Comparison of ENCODE assay signal across 9 mouse cellular contexts in genomic region chr5:76923428-76923827, GRCm38 (mm10). TPM values are rescaled to one million over a fixed set of nuclear protein-coding genes. Genes with fewer than 3 reads are reported as not detected.
DNase-seq lines count a peak whose midpoint lies in the region; ATAC-seq lines count a peak whose summit lies in the region.
"Had no signal": no experiment of that assay in that cellular context is flagged by ENCODE, and none has a peak within 500 bp of the region (broad histone marks: within the 10 kb centered on the region; RNA-seq: fewer than 3 reads in every experiment).

No protein-coding gene starts in this region.

- peak; percentile 69 for ATAC-seq in hindbrain, embryonic 16.5 days
- no peak for ATAC-seq in inflammation-experienced regulatory T-cells, adult 6 months
- no peak for ATAC-seq in hindbrain, embryonic 12.5 days (ENCODE audit: low FRiP score)

- 0 out of 2 replicates have a peak, but pooled peaks cover under 1% of the 10 kb centered on the region for H3K9me3 ChIP-seq in hindbrain, embryonic 16.5 days (ENCODE audit: control insufficient read depth, low read length)
- peaks cover 10% of the 10 kb centered on the region; the same call in 1 of the 2 replicates for H3K9me3 ChIP-seq in hindbrain, embryonic 10.5 days
- H3K9me3 ChIP-seq in hindbrain, embryonic 12.5 days (replicated peaks) = 0 out of 2 replicates have a peak, but pooled peaks cover 4% of the 10 kb centered on the region

- no peak overlapping the region for H3K4me3 ChIP-seq in hindbrain, embryonic 16.5 days (ENCODE audit: low read length)
- no peak overlapping the region for H3K4me3 ChIP-seq in hindbrain, embryonic 10.5 days
- no peak overlapping the region for H3K4me3 ChIP-seq in hindbrain, embryonic 12.5 days
- H3K4me3 ChIP-seq: neural tube, embryonic 13.5 days had no signal

- no peaks in the 10 kb centered on the region; the same call in 1 of the 2 replicates for H3K4me1 ChIP-seq in hindbrain, embryonic 16.5 days (ENCODE audit: control insufficient read depth, insufficient read depth, low read depth, low read length)
- no peaks in the 10 kb centered on the region for H3K4me1 ChIP-seq in hindbrain, embryonic 10.5 days (replicated peaks)
- no peaks in the 10 kb centered on the region for H3K4me1 ChIP-seq in hindbrain, embryonic 12.5 days
- H3K4me1 ChIP-seq: neural tube, embryonic 13.5 days had no signal

- H3K27me3 ChIP-seq in hindbrain, embryonic 16.5 days (replicated peaks; ENCODE audit: control insufficient read depth, insufficient read depth, low read length) = no peaks in the 10 kb centered on the region
- H3K27me3 ChIP-seq in hindbrain, embryonic 10.5 days (ENCODE audit: insufficient read depth, poor library complexity, severe bottlenecking) = no peaks in the 10 kb centered on the region
- H3K27me3 ChIP-seq in hindbrain, embryonic 12.5 days = no peaks in the 10 kb centered on the region
- H3K27me3 ChIP-seq: neural tube, embryonic 13.5 days had no signal

- no peak overlapping the region for H3K9ac ChIP-seq in hindbrain, embryonic 16.5 days (ENCODE audit: low read depth, low read length)
- H3K9ac ChIP-seq in hindbrain, embryonic 12.5 days = no peak overlapping the region
- H3K9ac ChIP-seq: neural tube, embryonic 13.5 days had no signal

- WGBS in hindbrain, embryonic 16.5 days = 77% methylated on average over 13 of the region's 13 CpGs
- WGBS in hindbrain, embryonic 10.5 days = 94% methylated on average over 13 of the region's 13 CpGs
- WGBS in hindbrain, embryonic 12.5 days = 95% methylated on average over 13 of the region's 13 CpGs

- DNase-seq in hindbrain, embryonic 10.5 days (ENCODE audit: low spot score) = no peak
- DNase-seq in brain, adult 2 months (ENCODE audit: low read depth, low spot score) = peak; percentile 74
- DNase-seq in gastrocnemius, postnatal 14 days = peak; percentile 87
- peak; percentile 86 for DNase-seq in kidney, postnatal 10 days
- DNase-seq in ovary, postnatal 36 days (ENCODE audit: low spot score) = peak; percentile 71

- peaks cover 18% of the 10 kb centered on the region for H3K36me3 ChIP-seq in hindbrain, embryonic 16.5 days (ENCODE audit: control insufficient read depth, insufficient read depth, low read length)
- H3K36me3 ChIP-seq in hindbrain, embryonic 10.5 days = peaks cover 100% of the 10 kb centered on the region
- peaks cover 39% of the 10 kb centered on the region for H3K36me3 ChIP-seq in hindbrain, embryonic 12.5 days

- H3K27ac ChIP-seq in hindbrain, embryonic 16.5 days (ENCODE audit: low read depth, low read length) = no peak overlapping the region
- H3K27ac ChIP-seq in hindbrain, embryonic 10.5 days = no peak overlapping the region
- H3K27ac ChIP-seq in hindbrain, embryonic 12.5 days = no peak overlapping the region
- H3K27ac ChIP-seq: neural tube, embryonic 13.5 days had no signal

- H3K4me2 ChIP-seq in hindbrain, embryonic 16.5 days (ENCODE audit: low read length) = no peak overlapping the region
- no peak overlapping the region for H3K4me2 ChIP-seq in hindbrain, embryonic 12.5 days (replicated peaks)
- H3K4me2 ChIP-seq: neural tube, embryonic 13.5 days had no signal

- intact Hi-C loops in gastrocnemius, postnatal 14 days (cut with DNase I; ENCODE audit: low total_unique reads) = no loop called here

RNA-seq across cellular contexts. Expression of gene Aasdh, which starts 18.1 kb away (rescaled TPM):
- polyA plus RNA-seq in hindbrain, embryonic 16.5 days (2015; fragmentation: Nextera tagmentation; extraction: Ambion mirVana) = 14.0 and 16.9 TPM in 2 replicates
- polyA plus RNA-seq in hindbrain, embryonic 10.5 days (2016; fragmentation: Nextera tagmentation; extraction: Ambion mirVana) = 17.6 and 23.3 TPM in 2 replicates
- total RNA-seq in gastrocnemius, postnatal 14 days (2021) = 1 to 10 TPM; 7.9 to 8.4 TPM
- polyA plus RNA-seq in inflammation-experienced regulatory T-cells, adult 6 months (2017; shearing (Covaris generic)) = 10 to 100 TPM; 12.1 to 19.8 (median 13.9) TPM
- 18.0 and 22.4 TPM in 2 replicates for polyA plus RNA-seq in hindbrain, embryonic 12.5 days (2016; fragmentation: Nextera tagmentation; extraction: Ambion mirVana)

RNA-seq across cellular contexts. Expression of gene Paics, which starts 27.7 kb away (rescaled TPM):
- 193 and 194 TPM in 2 replicates for polyA plus RNA-seq in hindbrain, embryonic 16.5 days (2015; fragmentation: Nextera tagmentation; extraction: Ambion mirVana)
- polyA plus RNA-seq in hindbrain, embryonic 10.5 days (2016; fragmentation: Nextera tagmentation; extraction: Ambion mirVana) = 337 and 446 TPM in 2 replicates
- total RNA-seq in gastrocnemius, postnatal 14 days (2021) = 100 to 1,000 TPM; 129 to 152 TPM
- 100 to 1,000 TPM; 164 to 233 (median 183) TPM for polyA plus RNA-seq in inflammation-experienced regulatory T-cells, adult 6 months (2017; shearing (Covaris generic))
- polyA plus RNA-seq in hindbrain, embryonic 12.5 days (2016; fragmentation: Nextera tagmentation; extraction: Ambion mirVana) = 230 and 240 TPM in 2 replicates

RNA-seq across cellular contexts. Expression of gene Ppat, which starts 27.9 kb away (rescaled TPM):
- 12.2 TPM in 2 replicates for polyA plus RNA-seq in hindbrain, embryonic 16.5 days (2015; fragmentation: Nextera tagmentation; extraction: Ambion mirVana)
- polyA plus RNA-seq in hindbrain, embryonic 10.5 days (2016; fragmentation: Nextera tagmentation; extraction: Ambion mirVana) = 28.0 and 49.3 TPM in 2 replicates
- 10 to 100 TPM; 22.0 to 29.8 TPM for total RNA-seq in gastrocnemius, postnatal 14 days (2021)
- 10 to 100 TPM; 24.3 to 31.7 (median 27.8) TPM for polyA plus RNA-seq in inflammation-experienced regulatory T-cells, adult 6 months (2017; shearing (Covaris generic))
- polyA plus RNA-seq in hindbrain, embryonic 12.5 days (2016; fragmentation: Nextera tagmentation; extraction: Ambion mirVana) = 21.1 and 21.3 TPM in 2 replicates

RNA-seq across cellular contexts. Expression of gene Srp72, which starts 51.1 kb away (rescaled TPM):
- 89.5 and 92.2 TPM in 2 replicates for polyA plus RNA-seq in hindbrain, embryonic 16.5 days (2015; fragmentation: Nextera tagmentation; extraction: Ambion mirVana)
- polyA plus RNA-seq in hindbrain, embryonic 10.5 days (2016; fragmentation: Nextera tagmentation; extraction: Ambion mirVana) = 68.9 and 74.9 TPM in 2 replicates
- 10 to 100 TPM; 57.7 to 63.8 TPM for total RNA-seq in gastrocnemius, postnatal 14 days (2021)
- 100 to 1,000 TPM; 121 to 153 (median 146) TPM for polyA plus RNA-seq in inflammation-experienced regulatory T-cells, adult 6 months (2017; shearing (Covaris generic))
- 76.0 and 79.9 TPM in 2 replicates for polyA plus RNA-seq in hindbrain, embryonic 12.5 days (2016; fragmentation: Nextera tagmentation; extraction: Ambion mirVana)
